ENCODE assay signal across 9 mouse cellular contexts in the genomic region with DNA sequence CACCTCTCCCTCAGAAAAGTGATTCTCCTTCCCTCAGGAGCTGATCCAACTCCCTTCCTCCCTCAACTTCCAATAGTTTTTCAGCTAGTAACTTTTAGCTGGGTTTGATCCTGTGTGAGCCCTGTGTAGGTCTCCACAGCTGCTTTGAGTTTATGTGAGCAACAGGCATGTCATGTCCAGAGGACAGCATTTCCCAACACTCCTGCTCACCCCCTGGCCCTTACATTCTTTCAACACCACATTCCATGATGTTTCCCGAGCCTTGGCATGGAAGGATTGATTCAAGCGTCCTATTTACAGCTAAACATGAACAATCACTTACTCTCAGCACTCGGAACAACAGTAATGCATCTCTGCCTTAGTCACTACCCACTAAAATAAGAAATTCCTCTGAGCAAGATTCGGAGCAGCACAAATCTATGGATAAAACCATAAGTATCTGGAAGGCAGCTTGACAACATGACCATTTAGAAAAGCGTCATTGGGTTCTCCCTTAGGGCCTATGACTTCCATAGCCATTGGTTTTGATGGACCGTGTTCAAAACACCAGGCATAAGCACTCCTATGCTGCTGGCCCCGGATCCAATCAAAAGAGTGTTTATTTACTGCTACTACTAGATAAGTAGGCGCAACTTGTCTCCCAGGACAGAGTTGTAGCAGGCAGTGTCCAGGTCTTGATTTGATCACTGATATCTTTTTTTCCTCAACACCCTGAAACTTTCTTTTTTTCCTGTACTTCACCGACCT. TPM values are rescaled to one million over a fixed set of nuclear protein-coding genes. Genes with fewer than 3 reads are reported as not detected.
DNase-seq lines count a peak whose midpoint lies in the region; ATAC-seq and TF ChIP-seq lines count a peak whose summit lies in the region.
"Had no signal": no experiment of that assay in that cellular context is flagged by ENCODE, and none has a peak within 500 bp of the region (broad histone marks: within the 10 kb centered on the region; RNA-seq: fewer than 3 reads in every experiment).

No protein-coding gene starts in this region.

- no peaks in the 10 kb centered on the region for H3K36me3 ChIP-seq in hindbrain, postnatal 0 days (ENCODE audit: insufficient read depth, low read length)
- no peaks in the 10 kb centered on the region for H3K36me3 ChIP-seq in hindbrain, embryonic 11.5 days (ENCODE audit: control insufficient read depth, insufficient read depth, low read length)
- H3K36me3 ChIP-seq in lung, postnatal 0 days (ENCODE audit: insufficient read depth, low read length): no peaks in the 10 kb centered on the region

- no peaks in the 10 kb centered on the region for H3K4me1 ChIP-seq in hindbrain, postnatal 0 days (ENCODE audit: insufficient read depth, low read length)
- H3K4me1 ChIP-seq in hindbrain, embryonic 11.5 days (replicated peaks; ENCODE audit: control insufficient read depth, insufficient read depth, low read length): no peaks in the 10 kb centered on the region
- H3K4me1 ChIP-seq in embryonic fibroblast, embryonic 13.5 days (ENCODE audit: control insufficient read depth, insufficient read depth, low read length): peaks cover 3% of the 10 kb centered on the region
- no peaks in the 10 kb centered on the region for H3K4me1 ChIP-seq in lung, postnatal 0 days (ENCODE audit: insufficient read depth, low read depth, low read length)

- POLR2A ChIA-PET in Patski (lab: Charles Lee): no interaction called here

- CTCF ChIA-PET in Patski (lab: Charles Lee): interaction anchor here (0.8 to 2.6 kb wide), 6 partner anchors 34 to 356 kb away, joined by 3 to 25 read pairs (median 3); no protein-coding TSS in a partner anchor

- TF ChIP-seq EP300 in lung, postnatal 0 days (IDR thresholded peaks at IDR 0.05): peak; percentile 65; the same call in 1 of the 2 replicates

- 0 out of 2 replicates have a peak, but pooled peaks have one; percentile 6 for TF ChIP-seq POLR2A in embryonic fibroblast, embryonic 13.5 days (IDR thresholded peaks at IDR 0.05; ENCODE audit: low read depth, low read length)

- in situ Hi-C loops in Patski (cut with MboI; ENCODE audit: low pct_unique_long_range_greater_than_20kb): loop anchor here (5.0 to 25.0 kb wide), 4 partner anchors 328 to 971 kb away; a partner anchor contains a TSS

- H3K27me3 ChIP-seq in hindbrain, postnatal 0 days (ENCODE audit: insufficient read depth, low read length): no peaks in the 10 kb centered on the region
- no peaks in the 10 kb centered on the region for H3K27me3 ChIP-seq in hindbrain, embryonic 11.5 days (ENCODE audit: control insufficient read depth, insufficient read depth, low read length)
- no peaks in the 10 kb centered on the region for H3K27me3 ChIP-seq in Patski
- no peaks in the 10 kb centered on the region for H3K27me3 ChIP-seq in lung, postnatal 0 days (replicated peaks; ENCODE audit: insufficient read depth, low read length)

- TF ChIP-seq CTCF in hindbrain, postnatal 0 days (IDR thresholded peaks at IDR 0.05; ENCODE audit: low read depth): no peak
- no peak for TF ChIP-seq CTCF in Patski (IDR thresholded peaks at IDR 0.05)
- TF ChIP-seq CTCF in embryonic fibroblast, embryonic 13.5 days (IDR thresholded peaks at IDR 0.05; ENCODE audit: borderline replicate concordance, insufficient read depth, low read length): no peak
- no peak for TF ChIP-seq CTCF in lung, postnatal 0 days (IDR thresholded peaks at IDR 0.05)
- no peak for TF ChIP-seq CTCF in left cerebral cortex, adult 2 months (IDR thresholded peaks at IDR 0.05)

- no peak for DNase-seq in hindbrain, postnatal 0 days (ENCODE audit: low spot score)
- DNase-seq in hindbrain, embryonic 11.5 days (ENCODE audit: low spot score): no peak
- DNase-seq in Patski (ENCODE audit: low read depth, low spot score): no peak
- DNase-seq in lung, postnatal 0 days (ENCODE audit: low spot score): peak; percentile 90
- no peak for DNase-seq in urinary bladder, postnatal 25 days (ENCODE audit: low spot score)
- no peak for DNase-seq in ovary, postnatal 36 days (ENCODE audit: low spot score)
- DNase-seq in left cerebral cortex, adult 2 months (ENCODE audit: extremely low spot score in 1 of 2, low spot score in 2 of 2): no peak

- ATAC-seq in hindbrain, postnatal 0 days: no peak
- ATAC-seq in hindbrain, embryonic 11.5 days (ENCODE audit: low FRiP score): no peak
- ATAC-seq in Patski: peak; percentile 81
- peak; percentile 94 for ATAC-seq in lung, postnatal 0 days

- intact Hi-C loops in left cerebral cortex, adult 2 months (cut with DNase I): loop anchor here (1.0 to 10.0 kb wide), 5 partner anchors 211 to 978 kb away; a partner anchor contains a TSS

- 68% methylated on average over 9 of the region's 9 CpGs for WGBS in hindbrain, postnatal 0 days
- 69% methylated on average over 9 of the region's 9 CpGs for WGBS in hindbrain, embryonic 11.5 days
- 32% methylated on average over 9 of the region's 9 CpGs for WGBS in lung, postnatal 0 days

- H3K9me3 ChIP-seq in hindbrain, postnatal 0 days (ENCODE audit: low read length): no peaks in the 10 kb centered on the region
- no peaks in the 10 kb centered on the region for H3K9me3 ChIP-seq in hindbrain, embryonic 11.5 days (ENCODE audit: control insufficient read depth, low read length)
- H3K9me3 ChIP-seq in lung, postnatal 0 days (ENCODE audit: low read length): no peaks in the 10 kb centered on the region

- H3K4me3 ChIP-seq in hindbrain, postnatal 0 days (ENCODE audit: low read length): no peak overlapping the region
- no peak overlapping the region for H3K4me3 ChIP-seq in hindbrain, embryonic 11.5 days (ENCODE audit: low read depth, low read length)
- H3K4me3 ChIP-seq in embryonic fibroblast, embryonic 13.5 days (ENCODE audit: insufficient read depth, low read length): no peak overlapping the region
- H3K4me3 ChIP-seq in lung, postnatal 0 days (ENCODE audit: low read depth, low read length): no peak overlapping the region
- H3K4me3 ChIP-seq in left cerebral cortex, adult 2 months: no peak overlapping the region

- no peak overlapping the region for H3K27ac ChIP-seq in hindbrain, postnatal 0 days
- H3K27ac ChIP-seq in hindbrain, embryonic 11.5 days (ENCODE audit: low read depth, low read length): no peak overlapping the region
- peak overlapping the region; percentile 92 for H3K27ac ChIP-seq in embryonic fibroblast, embryonic 13.5 days (ENCODE audit: insufficient read depth, low read length)
- peak overlapping the region; percentile 39 for H3K27ac ChIP-seq in lung, postnatal 0 days (ENCODE audit: low read length)
- no peak overlapping the region for H3K27ac ChIP-seq in left cerebral cortex, adult 2 months

- H3K9ac ChIP-seq in hindbrain, postnatal 0 days (replicated peaks; ENCODE audit: low read length): no peak overlapping the region
- no peak overlapping the region for H3K9ac ChIP-seq in hindbrain, embryonic 11.5 days (ENCODE audit: low read depth, low read length)
- no peak overlapping the region for H3K9ac ChIP-seq in lung, postnatal 0 days (replicated peaks; ENCODE audit: low read depth)

- H3K4me2 ChIP-seq in hindbrain, postnatal 0 days (ENCODE audit: low read depth, low read length): 0 out of 2 replicates have a peak overlapping the region, but pooled peaks have one; percentile 26
- H3K4me2 ChIP-seq in hindbrain, embryonic 11.5 days (replicated peaks; ENCODE audit: low read depth, low read length): no peak overlapping the region
- no peak overlapping the region; the same call in 1 of the 2 replicates for H3K4me2 ChIP-seq in lung, postnatal 0 days (replicated peaks; ENCODE audit: low read depth, low read length)

RNA-seq across cellular contexts. Expression of a gene that starts 14.6 kb away (rescaled TPM):
- not detected in 2 replicates for total RNA-seq in hindbrain, postnatal 0 days (2014; rRNA removed)
- not detected in 2 replicates for polyA plus RNA-seq in hindbrain, postnatal 0 days (2015; fragmentation: Nextera tagmentation; extraction: Ambion mirVana)
- not detected in 2 replicates for polyA plus RNA-seq in hindbrain, embryonic 11.5 days (2014; fragmentation: Nextera tagmentation; extraction: Ambion mirVana)
- not detected for polyA plus RNA-seq in Patski (2021)
- not detected in 2 replicates for polyA plus RNA-seq in embryonic fibroblast, embryonic 13.5 days (2011; ENCODE audit: insufficient read length, low read depth, missing spikeins)
- polyA plus RNA-seq in lung, postnatal 0 days (2015; fragmentation: Nextera tagmentation; extraction: Ambion mirVana): 0.05 TPM in 1 of 2 replicates, not detected in the other
- total RNA-seq in left cerebral cortex, adult 2 months (2021): not detected
- total RNA-seq: monocyte, adult 5-6 weeks had no signal

RNA-seq across cellular contexts. Expression of a gene that starts 35.5 kb away (rescaled TPM):
- not detected in 2 replicates for total RNA-seq in hindbrain, postnatal 0 days (2014; rRNA removed)
- polyA plus RNA-seq in hindbrain, postnatal 0 days (2015; fragmentation: Nextera tagmentation; extraction: Ambion mirVana): not detected in 2 replicates
- polyA plus RNA-seq in hindbrain, embryonic 11.5 days (2014; fragmentation: Nextera tagmentation; extraction: Ambion mirVana): not detected in 2 replicates
- not detected for polyA plus RNA-seq in Patski (2021)
- not detected in 2 replicates for polyA plus RNA-seq in embryonic fibroblast, embryonic 13.5 days (2011; ENCODE audit: insufficient read length, low read depth, missing spikeins)
- polyA plus RNA-seq in lung, postnatal 0 days (2015; fragmentation: Nextera tagmentation; extraction: Ambion mirVana): 0.04 and 0.13 TPM in 2 replicates
- not detected for total RNA-seq in left cerebral cortex, adult 2 months (2021)
- total RNA-seq: monocyte, adult 5-6 weeks had no signal

Comparison
In these comparisons a context has a peak if more than half of its experiments do, and no peak if none do; other contexts are left out.
1. ATAC-seq: peak in Patski (single experiment) and lung, postnatal 0 days (single experiment); none in hindbrain, postnatal 0 days (single experiment) and hindbrain, embryonic 11.5 days (single experiment).
2. H3K27ac ChIP-seq: peak in embryonic fibroblast, embryonic 13.5 days (single experiment) and lung, postnatal 0 days (single experiment); none in hindbrain, postnatal 0 days (single experiment), hindbrain, embryonic 11.5 days (single experiment) and left cerebral cortex, adult 2 months (single experiment).